25 mouse cellular contexts compared by ENCODE assay signal in the genomic region with DNA sequence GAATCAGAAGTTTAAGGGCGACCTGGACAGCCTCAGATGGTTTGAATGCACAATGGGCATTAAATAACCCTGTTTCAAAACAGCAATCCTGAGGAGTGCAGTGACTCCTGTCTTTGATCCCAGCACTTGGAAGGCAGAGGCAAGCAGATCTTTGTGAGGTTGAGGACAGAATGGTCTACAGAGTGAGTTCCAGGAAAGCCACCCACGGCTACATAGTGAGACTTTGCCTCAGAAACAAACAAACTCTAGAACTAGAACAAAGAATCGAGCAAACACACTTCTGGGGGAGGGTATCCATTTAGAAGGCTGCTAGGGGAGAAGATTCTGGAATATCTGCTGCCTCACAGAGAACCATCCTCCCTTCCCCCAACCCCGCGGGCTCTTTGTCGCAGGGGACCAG. TPM values are rescaled to one million over a fixed set of nuclear protein-coding genes. Genes with fewer than 3 reads are reported as not detected.
"Had no signal": no experiment of that assay in that cellular context is flagged by ENCODE, and none has a peak within 500 bp of the region (broad histone marks: within the 10 kb centered on the region; RNA-seq: fewer than 3 reads in every experiment).

Gene Cldnd2, plus strand, starts transcription at position 301 of the 400 bp plus-strand sequence.

- ATAC-seq: forebrain, postnatal 0 days; hindbrain, embryonic 16.5 days; inflammation-experienced regulatory T-cells, adult 6 months; intestine, embryonic 15.5 days; intestine, postnatal 0 days had no signal

- H3K27me3 ChIP-seq: heart, embryonic 12.5 days; hindbrain, embryonic 12.5 days; intestine, embryonic 15.5 days had no signal

- H3K4me3 ChIP-seq: heart, adult 2 months; heart, embryonic 10.5 days; heart, embryonic 12.5 days; hindbrain, embryonic 10.5 days; hindbrain, embryonic 12.5 days; intestine, embryonic 15.5 days; layer of hippocampus, adult 2 months; left cerebral cortex, adult 2 months; limb, embryonic 13.5 days had no signal

- H3K27ac ChIP-seq: heart, adult 2 months; heart, embryonic 10.5 days; hindbrain, embryonic 10.5 days; hindbrain, embryonic 12.5 days; hindbrain, embryonic 14.5 days; intestine, embryonic 15.5 days; layer of hippocampus, adult 2 months; left cerebral cortex, adult 2 months; limb, embryonic 13.5 days had no signal

- H3K9me3 ChIP-seq: heart, embryonic 10.5 days; heart, embryonic 12.5 days; hindbrain, embryonic 10.5 days; hindbrain, embryonic 12.5 days; intestine, embryonic 15.5 days; limb, embryonic 13.5 days had no signal

- H3K9ac ChIP-seq: forebrain, postnatal 0 days; heart, embryonic 12.5 days; hindbrain, embryonic 12.5 days; hindbrain, embryonic 14.5 days; intestine, embryonic 15.5 days; limb, embryonic 13.5 days had no signal

- DNase-seq: forebrain, postnatal 0 days; gastrocnemius, postnatal 14 days; gastrocnemius, postnatal 36 days; heart, adult 11 months; heart, adult 2 months; heart, postnatal 10 days; heart, postnatal 4 days; kidney, postnatal 4 days had no signal

- H3K36me3 ChIP-seq: heart, embryonic 10.5 days; heart, embryonic 12.5 days; hindbrain, embryonic 10.5 days; hindbrain, embryonic 12.5 days; intestine, embryonic 15.5 days; limb, embryonic 13.5 days had no signal

- H3K4me2 ChIP-seq: heart, embryonic 12.5 days; hindbrain, embryonic 12.5 days; hindbrain, embryonic 14.5 days; intestine, embryonic 15.5 days; limb, embryonic 13.5 days had no signal

RNA-seq across cellular contexts. Expression of gene Cldnd2, which starts in this region (rescaled TPM):
- polyA plus RNA-seq: forebrain, postnatal 0 days; heart, adult 2 months; heart, embryonic 10.5 days; heart, embryonic 12.5 days; heart, embryonic 14.5 days; heart, embryonic 16.5 days; hindbrain, embryonic 10.5 days; hindbrain, embryonic 12.5 days; hindbrain, embryonic 14.5 days; hindbrain, embryonic 16.5 days; intestine, postnatal 0 days; kidney, embryonic 14.5 days; kidney, embryonic 16.5 days; limb, embryonic 11.5 days; limb, embryonic 13.5 days had no signal
